Mouse (Mus musculus): ENCODE measurements around the gene Adora1.

DNA sequence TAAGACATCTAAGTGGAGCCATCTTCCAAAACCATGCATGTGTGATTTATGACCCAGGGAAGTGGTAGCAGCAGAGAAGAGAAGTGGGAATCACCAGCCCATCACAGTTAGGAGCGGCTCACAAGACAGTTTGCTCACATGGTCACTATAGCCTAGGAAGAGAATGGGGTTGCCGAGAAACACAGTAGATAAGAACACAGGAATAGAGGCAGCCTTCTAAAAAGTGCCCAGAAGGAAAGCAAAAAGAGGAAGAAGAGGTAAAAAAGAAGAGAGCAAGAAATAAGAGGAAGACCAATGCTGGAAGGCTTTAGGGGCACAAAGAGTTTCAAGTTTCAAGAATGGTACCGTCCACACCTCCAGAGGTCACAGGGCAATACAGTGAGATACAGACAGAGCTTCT, 47.1 kb upstream of the Adora1 start:
- no peak for TF ChIP-seq GATA1 (IDR thresholded peaks at IDR 0.05; ENCODE audit: borderline replicate concordance, low read length)
- TF ChIP-seq FLI1 (IDR thresholded peaks at IDR 0.05; ENCODE audit: low read length): no peak
